Mouse (Mus musculus) cerebellum, postnatal 25 days (tissue): ENCODE measurements around the gene Wdr5b.
"Not testable (repeated sequence)": the region's sequence is repeated elsewhere in the genome, so short reads cannot be mapped to it uniquely, and the experiment has no call there.

Experiments
- DNase-seq, 2 experiments: peaks; one replicate each; pipeline ENCODE4 v3.0.0; 2021; ENCODE audit warnings: mixed read lengths in 2 of 2

Wdr5b gene

DNA sequence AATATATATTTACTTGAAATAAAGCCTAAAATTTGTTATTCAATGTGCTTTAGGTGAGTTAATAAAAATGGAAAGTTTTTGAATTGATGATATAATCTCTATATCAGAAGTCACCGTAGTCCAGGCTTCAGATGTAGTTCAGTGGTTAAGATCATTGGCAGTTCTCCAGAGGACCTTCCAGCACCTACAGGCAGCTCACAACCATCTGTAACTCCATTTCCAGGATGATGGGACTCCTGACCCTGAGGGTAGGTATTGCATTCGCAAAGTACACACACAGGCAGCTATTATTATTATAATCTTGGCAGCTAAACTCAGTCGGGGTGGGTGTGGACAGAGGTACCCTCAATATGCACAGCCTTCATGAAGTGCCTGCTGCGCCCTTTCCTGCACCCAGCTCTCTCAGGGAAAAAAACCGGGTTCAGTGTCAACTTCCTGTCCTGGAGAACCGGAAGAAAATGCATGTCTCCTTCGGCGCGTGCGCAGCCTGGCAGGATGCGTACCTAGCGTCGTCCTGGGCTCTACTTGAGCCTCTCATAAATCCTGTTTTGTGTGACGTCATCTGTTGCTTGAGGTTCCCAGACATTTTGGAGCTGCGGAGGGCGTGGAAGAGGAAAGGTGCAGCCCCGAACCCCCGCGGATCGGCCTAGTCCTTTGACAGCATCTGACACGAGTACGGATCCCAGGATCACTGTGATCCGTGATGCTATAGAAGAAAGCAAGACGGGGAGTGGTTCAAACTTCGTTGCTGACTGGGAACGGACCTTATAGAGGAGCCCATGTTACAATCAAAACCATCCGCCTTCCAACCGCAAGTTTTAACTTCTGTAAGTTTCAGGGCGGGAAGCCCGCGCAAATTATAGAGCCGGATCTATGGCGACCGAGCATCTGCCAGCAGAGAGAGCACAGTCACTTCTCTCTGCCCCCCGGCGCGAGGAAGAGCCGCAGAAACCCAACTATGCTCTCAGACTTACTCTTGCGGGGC lies at the start of gene Wdr5b:
Gene Wdr5b, plus strand, starts transcription at position 551 of the 985 bp plus-strand sequence.
- peak; percentile 92 to 94 for DNase-seq

DNA sequence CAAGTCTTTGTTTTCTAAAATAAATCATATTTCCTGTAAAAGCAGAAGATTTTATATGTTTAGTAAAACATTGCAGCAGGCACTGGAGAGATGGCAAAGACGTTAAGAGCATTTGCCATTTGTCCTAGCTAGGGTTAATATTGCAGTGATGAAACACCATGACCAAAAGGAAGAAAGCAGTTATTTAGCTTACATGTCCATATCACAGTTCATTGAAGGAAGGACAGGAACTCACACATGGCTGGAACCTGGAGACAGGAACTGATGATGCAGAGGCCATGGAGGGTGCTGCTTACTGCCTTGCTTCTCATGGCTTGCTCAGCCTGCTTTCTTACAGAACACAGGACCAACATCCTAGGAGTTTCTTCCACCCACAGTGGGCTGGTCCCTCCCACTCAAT lies 48.6 kb upstream of the Wdr5b start:
- DNase-seq, result no peak

DNA sequence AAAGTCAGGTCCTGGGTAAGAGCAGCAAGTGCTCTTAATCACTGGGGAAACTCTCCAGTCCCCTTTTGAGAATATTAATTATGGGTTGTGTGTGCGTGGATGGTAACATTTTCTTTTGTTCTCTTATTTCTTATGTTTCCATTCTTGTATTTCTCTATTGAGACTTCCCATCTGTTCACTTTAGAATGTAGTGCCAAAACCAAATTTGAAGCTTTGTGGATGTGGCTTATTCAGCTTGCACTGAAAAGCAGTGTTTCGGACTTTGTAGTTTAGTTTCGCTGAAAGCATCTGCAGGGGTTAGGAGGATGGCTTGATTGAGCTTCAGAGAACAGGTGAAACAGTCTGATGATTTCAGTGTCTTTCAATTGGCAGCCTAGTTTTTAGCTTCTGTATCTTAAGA lies 47.7 kb upstream of the Wdr5b start:
- no peak for DNase-seq

DNA sequence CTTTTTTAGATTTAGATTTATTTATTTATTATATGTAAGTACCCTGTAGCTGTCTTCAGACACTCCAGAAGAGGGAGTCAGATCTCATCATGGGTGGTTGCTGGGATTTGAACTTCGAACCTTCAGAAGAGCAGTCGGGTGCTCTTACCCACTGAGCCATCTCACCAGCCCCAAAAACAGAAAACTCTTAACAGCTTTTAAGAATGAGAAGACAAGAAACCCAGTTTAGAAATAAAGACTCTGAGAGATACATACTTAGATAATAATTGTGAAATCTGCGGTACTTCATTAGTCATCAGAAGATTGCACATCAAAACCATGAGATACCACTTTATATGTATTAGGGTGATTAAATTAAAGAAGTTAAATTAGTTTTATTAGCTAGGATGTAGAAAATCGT lies 42.1 kb upstream of the Wdr5b start:
- not testable (repeated sequence) for DNase-seq

DNA sequence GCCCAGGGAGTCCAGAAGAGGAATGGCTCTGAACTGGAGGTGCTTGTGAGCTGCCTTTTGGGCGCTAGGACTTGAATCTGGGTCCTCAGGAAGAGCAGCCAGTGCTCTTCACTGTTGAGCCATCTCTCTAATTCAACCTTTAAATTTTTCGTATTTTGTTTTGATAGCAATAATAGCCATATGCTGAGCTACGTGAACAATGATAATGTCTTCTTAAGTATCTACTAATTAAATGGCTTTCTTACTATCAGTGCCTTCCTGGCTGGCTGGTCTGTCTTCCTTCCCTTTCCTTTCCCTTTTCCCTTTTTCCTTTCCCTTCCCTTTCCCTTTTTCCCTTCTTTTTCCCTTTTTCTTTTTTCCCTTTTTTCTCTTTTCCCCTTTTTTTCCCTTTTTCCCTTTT lies 32.6 kb upstream of the Wdr5b start:
- no peak for DNase-seq

DNA sequence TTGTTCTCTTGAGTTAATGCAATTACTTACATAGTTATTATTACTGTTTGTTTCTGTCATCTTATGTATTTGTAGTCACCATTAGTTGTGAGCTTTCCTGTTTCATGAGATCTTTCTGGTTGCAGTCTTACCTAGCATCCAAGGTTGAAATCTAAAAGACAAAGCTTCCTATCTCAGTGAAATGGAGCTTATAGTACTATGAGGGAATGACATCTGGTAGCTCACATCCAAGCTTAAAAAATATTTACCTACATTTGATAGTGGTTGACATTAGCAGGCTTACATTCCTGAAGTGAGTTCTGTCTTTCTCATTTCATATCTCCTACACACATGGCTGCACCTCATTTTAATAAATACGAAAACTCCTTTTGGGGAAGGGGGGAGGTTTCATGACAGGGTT lies 24.7 kb upstream of the Wdr5b start:
- DNase-seq, result no peak

DNA sequence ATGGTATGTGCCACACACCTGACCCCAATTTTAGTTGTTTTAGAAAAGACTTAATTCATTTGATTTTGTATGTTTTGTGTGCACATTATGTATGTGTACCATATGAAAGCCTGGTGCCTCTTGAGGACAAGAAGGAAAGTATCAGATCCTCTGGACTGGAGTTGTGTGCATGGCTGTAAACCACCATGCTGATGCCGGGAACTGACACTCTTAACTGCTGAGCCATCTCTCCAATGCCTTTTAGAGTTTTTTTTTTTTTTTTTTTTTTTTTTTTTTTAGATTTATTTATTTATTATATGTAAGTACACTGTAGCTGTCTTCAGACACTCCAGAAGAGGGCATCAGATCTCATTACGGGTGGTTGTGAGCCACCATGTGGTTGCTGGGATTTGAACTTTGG lies 12.9 kb upstream of the Wdr5b start:
- DNase-seq, result not testable (repeated sequence)

DNA sequence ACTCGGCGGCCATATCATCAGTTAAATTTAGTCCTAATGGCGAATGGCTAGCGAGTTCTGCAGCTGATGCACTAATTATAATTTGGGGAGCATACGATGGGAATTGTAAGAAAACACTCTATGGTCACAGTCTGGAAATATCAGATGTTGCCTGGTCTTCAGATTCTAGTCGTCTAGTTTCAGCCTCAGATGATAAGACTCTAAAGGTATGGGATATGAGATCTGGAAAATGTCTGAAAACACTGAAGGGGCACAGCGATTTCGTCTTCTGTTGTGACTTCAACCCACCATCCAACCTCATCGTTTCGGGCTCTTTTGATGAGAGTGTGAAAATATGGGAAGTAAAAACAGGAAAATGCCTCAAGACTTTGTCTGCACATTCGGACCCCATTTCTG lies 633 bp downstream of the Wdr5b start:
- no peak for DNase-seq

DNA sequence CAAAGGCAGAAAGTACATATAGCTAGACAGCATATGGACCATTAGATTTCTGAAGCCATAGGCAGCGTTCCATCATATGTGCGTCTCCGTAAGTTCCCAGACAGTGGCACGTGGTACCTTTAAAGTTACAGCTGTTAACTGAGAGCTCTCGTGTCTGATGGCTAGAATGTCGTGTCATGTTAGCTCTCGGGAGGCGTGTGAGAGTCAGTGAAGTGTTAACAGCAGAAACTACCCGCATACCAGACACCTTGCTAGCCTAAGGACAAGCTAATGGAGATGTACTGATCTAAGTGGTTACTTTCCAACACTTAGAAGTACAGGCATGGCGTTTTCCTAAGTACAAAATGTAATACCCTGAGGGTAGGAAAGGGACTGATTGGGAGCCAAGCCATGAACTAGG lies 2.1 kb downstream of the Wdr5b start:
- DNase-seq, result no peak

DNA sequence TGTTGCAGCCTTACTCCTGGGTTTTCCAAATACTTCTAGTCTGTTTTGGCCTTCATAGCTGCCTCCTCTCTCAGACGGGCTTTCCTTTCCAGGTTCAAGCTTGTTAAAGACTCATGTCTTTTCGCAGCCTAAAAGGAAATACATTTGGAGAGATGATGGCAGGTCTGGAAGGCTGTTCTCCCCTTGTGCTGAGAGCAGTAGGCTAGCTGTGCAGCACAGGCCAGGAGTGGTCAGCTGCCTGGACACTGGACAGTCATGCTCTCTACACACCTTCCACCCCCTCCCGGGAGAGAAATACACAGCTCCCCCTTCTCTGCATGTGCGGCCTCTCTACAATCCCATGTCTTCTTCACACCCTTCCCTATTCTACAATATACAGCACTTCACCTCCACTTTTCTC lies 3.0 kb downstream of the Wdr5b start:
- no peak for DNase-seq

DNA sequence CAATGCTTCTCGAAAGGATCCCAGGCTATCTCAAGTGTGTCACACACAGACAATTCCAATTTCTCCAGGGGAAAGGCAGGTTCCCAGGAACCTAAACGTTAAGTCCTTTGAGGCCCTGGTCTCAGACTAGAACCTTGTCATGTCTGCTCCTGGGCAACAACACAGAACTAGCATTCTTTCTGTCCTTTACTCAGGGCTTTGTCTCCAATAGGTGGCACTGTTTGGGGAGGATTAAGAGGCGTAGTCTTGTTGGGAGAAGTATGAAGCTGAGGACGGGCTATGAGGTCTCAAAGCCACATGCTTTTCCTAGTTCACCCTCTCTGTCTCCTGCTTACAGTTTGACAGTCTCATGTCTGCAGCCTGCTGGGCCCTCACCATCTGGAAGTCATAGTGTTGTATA lies 6.5 kb downstream of the Wdr5b start:
- no peak for DNase-seq

DNA sequence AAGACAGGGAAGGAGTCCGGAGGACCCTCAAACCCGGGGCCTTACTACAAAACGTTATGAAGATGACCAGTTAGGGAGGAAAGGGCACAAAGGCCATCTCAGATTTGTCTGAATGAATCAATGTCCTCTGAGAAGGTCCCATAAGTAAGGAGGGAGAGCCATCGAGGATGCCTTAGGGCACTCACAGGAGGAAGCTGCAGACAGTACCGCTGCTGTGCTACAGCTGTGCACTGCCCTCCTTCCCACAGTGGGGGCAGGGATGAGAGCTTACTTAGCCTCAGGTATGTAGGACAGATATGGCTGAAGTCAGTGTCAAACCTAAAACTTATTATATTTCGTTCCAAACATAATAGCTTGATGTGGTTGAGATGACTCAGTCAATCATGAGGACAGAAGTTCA lies 10.5 kb downstream of the Wdr5b start:
- DNase-seq, result no peak

DNA sequence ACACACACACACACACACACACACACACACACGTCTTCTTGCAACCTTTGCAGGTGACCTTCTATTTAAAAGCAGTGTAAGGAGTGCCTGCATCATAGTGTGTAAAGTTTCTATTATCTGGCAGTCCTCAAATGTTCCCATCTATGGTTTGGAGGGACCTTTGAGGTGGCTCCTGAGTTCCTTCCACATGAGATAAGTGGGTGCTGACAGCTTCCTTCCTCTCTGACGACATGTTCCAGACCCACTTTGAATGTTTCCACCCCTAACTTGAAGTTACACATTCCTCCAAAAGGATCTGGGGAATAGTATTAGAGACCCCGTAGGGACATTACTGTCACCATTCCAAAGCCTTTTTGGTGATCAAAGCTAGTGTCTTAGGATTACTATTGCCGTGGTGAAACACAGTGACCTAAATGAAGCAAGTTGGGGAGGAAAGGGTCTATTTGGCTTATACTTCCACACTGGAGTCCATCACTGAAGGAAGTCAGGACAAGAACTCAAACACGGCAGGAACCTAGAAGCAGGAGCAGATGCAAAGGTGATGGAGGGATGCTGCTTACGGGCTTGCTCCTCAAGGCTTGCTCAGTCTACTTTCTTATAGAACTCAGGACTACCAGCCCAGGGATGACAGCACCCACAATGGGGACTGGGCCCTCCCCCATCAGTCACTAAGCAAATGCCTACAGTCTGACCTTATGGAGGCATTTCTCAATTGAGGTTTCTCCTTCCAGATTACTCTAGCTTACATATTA lies 12.7 kb downstream of the Wdr5b start:
- no peak for DNase-seq

DNA sequence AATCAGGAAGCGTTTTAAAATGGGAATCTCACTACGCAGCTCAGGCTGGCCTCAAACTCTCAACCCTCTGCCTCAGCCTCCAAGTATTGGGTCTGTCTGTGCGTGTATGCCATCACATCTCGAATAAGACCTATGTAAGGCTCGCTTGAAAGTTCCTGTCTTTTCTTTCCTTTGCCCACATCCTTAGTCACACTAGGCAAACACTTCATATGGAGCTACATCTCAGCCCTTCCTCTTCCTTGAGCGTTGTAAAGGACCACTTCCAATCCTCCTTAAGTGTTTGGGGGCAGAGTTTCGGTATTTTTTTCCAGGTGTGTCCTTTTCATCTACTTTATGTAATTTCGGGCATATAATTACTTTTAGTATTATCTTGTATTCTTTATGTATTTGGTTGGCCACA lies 13.9 kb downstream of the Wdr5b start:
- no peak for DNase-seq

DNA sequence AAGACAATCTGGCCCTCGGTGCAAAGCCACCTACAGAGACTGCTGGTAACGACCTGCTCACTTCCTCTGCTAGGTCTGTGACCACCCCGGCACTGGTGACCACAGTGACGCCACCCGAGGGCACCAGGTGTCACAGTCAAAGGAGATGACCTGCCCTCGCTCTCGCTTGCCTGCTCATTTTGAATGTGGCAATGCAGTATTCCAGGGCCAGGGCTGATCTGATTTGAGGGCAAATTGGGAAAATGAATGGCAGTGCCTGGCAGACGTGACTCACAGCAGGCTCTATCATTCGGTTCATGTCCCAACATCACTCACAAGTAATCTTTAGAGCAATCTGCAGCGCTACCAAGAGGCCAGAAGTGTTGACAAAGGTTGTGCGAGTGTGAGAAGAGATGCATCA lies 15.4 kb downstream of the Wdr5b start:
- no peak for DNase-seq

DNA sequence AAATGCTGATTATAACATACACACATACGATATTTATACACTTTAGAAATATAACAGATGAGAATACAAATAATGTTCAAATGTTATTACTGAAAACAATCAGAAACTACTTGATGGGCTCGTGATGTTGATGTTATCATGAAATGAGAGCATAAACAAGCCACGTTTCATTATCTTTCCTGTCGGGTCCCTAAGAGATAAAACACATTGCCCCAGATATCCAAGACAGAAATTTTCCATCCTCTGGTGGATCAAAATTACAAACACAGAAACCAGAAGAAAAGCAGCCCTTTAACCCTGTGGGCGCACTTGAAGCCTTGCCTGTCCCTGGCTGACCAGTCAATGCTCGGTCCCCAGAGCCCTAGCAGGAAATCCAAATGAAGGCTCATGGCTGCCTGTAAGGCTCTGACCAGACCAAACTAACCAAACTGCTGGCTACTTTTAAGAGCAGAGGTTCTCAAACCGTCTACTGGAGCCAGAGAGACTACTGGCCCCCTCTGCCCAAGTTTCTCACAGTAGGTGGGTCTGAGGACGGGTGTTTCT lies 17.0 kb downstream of the Wdr5b start:
- DNase-seq, result no peak

DNA sequence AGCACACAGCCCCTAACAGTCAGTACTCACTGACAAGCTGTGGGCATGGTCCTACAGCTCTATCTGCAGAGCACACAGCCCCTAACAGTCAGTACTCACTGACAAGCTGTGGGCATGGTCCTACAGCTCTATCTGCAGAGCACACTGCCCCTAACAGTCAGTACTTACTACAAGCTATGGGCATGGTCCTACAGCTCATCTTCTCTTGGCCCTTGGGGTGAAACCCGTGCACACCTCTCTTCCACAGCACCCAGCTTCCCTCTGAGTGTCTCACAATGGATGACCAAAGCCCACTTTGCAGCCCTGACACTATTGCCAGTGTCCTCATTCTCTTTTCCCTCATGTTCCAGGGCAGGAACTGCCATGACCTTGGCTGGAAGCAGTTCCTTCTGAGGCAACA lies 21.5 kb downstream of the Wdr5b start:
- not testable (repeated sequence) for DNase-seq

DNA sequence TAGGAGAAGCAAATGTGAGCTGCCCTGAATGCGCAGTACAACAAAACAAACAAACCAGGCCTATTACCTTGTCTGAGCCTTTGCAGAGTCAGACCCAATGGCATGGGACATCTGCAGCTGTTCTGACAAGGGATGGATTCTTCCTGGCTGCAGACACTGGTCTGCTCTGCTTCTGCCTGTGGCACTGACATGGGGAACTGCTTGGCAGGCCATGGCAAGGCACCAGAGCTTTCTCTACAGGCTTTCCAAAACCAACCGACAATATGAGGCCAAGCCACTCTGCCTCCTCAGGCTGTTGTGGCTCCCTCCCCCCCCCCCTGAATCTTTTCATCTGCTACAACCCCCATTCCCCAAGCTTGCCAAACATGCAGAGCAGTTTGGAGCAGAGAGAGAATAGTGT lies 22.3 kb downstream of the Wdr5b start:
- peak; percentile 15 to 23 for DNase-seq

DNA sequence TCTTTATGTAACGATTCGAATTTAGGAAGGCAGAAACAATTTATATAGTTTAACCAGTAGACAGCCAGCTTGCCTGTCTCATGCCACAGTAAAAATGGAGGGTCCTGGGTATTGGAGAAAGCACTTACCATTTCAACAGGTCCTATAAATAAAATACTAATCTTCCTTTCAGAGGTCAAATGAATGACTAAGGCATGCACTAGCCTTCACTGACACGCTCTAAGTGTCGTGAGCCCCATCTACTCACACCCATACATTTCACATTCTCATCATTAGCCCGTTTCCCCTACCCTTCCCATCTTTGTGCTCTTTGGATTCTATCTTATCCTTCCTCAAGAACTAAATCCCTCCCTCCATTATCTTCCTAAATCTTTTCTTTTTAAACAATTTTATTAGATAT lies 23.9 kb downstream of the Wdr5b start:
- no peak for DNase-seq

DNA sequence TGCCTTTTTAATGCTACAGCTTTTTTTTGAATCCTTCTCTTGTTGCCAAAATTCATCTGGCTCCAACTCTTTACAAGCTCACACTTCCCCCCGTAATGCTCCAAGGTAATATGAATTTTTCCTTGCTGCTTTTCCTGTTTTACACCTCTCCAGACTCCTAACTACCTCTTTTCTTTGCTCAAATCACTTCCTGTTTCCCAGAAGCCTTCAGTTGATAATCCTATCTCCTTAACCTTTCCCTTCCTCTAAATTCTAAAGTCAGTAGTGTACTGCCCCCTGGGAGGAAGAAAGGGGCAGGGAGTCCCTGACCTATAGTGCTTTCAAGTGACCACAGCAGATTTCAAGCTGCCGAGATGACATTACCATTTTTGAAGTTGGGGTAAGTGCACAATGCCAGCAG lies 26.7 kb downstream of the Wdr5b start:
- DNase-seq, result no peak

DNA sequence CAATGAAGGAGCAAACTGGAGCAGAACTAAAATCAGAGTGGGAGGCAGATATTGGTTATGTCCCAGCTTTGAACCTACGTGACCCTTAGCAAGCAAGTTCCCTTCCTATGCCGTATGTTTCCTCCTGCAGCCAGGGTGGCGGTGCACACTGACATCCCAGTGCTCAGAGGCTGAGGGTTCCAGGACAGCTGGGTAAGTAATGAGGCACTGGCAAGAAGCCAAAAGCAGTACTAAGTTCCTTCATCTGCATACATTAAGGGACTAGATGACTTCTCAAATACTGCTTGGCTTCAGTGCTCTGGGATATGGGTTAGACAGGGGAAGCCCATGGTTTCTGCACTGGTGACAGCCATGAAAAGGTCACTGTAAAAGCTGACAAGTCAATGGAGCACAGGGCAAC lies 27.4 kb downstream of the Wdr5b start:
- DNase-seq, result no peak

DNA sequence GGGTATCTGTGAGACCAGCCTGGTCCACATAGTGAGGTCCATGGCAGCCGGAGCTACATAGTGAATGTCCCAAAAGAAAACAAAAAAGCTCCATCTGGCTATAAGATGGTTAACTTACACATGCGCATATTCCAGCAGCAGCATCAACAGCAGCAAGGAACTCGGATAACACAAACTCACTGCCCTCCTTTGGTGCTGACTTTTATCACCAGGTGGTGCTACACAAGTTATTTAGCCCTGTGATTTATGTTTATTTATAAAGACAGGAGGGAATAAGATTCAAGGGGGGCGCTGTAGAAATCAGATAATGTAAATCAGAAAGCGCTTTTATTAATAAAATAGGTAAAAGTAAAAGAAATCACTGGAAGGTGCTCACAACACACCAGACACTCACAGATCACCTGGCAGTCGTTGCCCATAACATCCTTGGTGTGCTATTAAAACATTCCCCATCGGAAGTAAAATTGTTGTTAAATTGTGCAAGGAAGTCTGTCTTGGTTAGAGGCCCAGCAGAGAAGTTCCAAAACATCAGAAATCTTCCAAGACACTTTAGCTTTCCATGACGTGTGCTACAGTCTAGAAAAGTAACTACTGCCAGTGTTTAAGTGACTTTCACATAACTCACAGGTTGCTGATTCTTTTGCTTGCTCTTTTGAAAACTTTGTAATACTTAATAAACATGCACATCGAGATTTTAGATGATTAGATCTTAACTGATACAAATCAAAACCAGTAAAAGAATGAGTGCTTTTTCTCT lies 29.0 kb downstream of the Wdr5b start:
- no peak for DNase-seq

DNA sequence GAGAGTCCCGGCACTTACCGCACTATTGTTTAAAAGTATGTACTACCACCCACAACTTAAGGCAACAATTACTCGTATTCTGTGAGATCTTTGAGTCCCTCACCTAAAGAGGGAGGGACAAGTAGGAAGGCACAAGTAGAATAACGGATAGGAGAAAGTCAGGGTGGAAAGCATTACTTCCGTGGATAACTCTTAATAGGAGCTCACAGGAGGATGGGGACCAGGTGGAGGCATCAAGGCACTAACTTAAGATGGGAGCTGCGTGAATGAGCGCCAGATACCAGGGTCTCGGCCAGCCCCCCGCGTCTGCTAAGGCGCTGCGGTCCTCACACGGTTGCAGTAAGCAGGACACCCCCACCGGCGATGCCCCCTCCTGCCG lies 30.1 kb downstream of the Wdr5b start:
- DNase-seq, result no peak
